Mouse (Mus musculus) heart, embryonic 11.5 days (tissue): Measurements from ENCODE around the gene Mgl2. TPM values are rescaled to one million over a fixed set of nuclear protein-coding genes. Genes with fewer than 3 reads are reported as not detected.
"Not testable (repeated sequence)": the region's sequence is repeated elsewhere in the genome, so short reads cannot be mapped to it uniquely, and the experiment has no call there.

Experiments
- ATAC-seq: fragments of 200-750 bp; cut with Nextera tagmentation; replicated peaks from 2 replicates; pipeline ENCODE4 v1.8.0; 2017; ENCODE audit warnings: moderate library complexity; ENCODE audit not compliant: insufficient number of reproducible peaks, low FRiP score, low TSS enrichment
- H3K27ac ChIP-seq: fragments of 300-500 bp; sonication (generic); 2 replicates; pipeline ENCODE4 v1.5.1; 2014; ENCODE audit warnings: mild to moderate bottlenecking, low read depth, low read length
- H3K27me3 ChIP-seq: fragments of 300-500 bp; sonication (generic); 2 replicates; pipeline ENCODE4 v1.6.1; 2014; ENCODE audit warnings: mild to moderate bottlenecking, low read length, mixed read lengths; ENCODE audit not compliant: control insufficient read depth, insufficient read depth
- H3K36me3 ChIP-seq: fragments of 300-500 bp; sonication (generic); 2 replicates; pipeline ENCODE4 v1.6.1; 2014; ENCODE audit warnings: mild to moderate bottlenecking, low read length, moderate library complexity, mixed read lengths; ENCODE audit not compliant: control insufficient read depth, insufficient read depth
- H3K4me1 ChIP-seq: fragments of 300-500 bp; sonication (generic); 2 replicates; pipeline ENCODE4 v1.6.1; 2014; ENCODE audit warnings: low read length; ENCODE audit not compliant: control insufficient read depth, insufficient read depth
- H3K4me2 ChIP-seq: fragments of 300-500 bp; sonication (generic); 2 replicates; pipeline ENCODE4 v1.6.1; 2014; ENCODE audit warnings: mild to moderate bottlenecking, moderate library complexity
- H3K4me3 ChIP-seq: fragments of 300-500 bp; sonication (generic); 2 replicates; pipeline ENCODE4 v1.5.1; 2014; ENCODE audit warnings: low read depth, low read length
- H3K9ac ChIP-seq: fragments of 300-500 bp; sonication (generic); 2 replicates; pipeline ENCODE4 v1.6.1; 2014; ENCODE audit warnings: mild to moderate bottlenecking, low read depth, low read length, moderate library complexity
- H3K9me3 ChIP-seq: fragments of 300-500 bp; sonication (generic); replicated peaks from 2 replicates; pipeline ENCODE4 v1.6.1; 2016; ENCODE audit warnings: low read length; ENCODE audit not compliant: control insufficient read depth
- WGBS: fragments of 180-500 bp; shearing (Covaris S2); extraction: QIAGEN DNeasy Blood & Tissue Kit; methylation state at CpG from one replicate; pipeline ENCODE4 v1.1.7; 2014; ENCODE audit not compliant: insufficient replicate concordance; 5-methylcytosine and 5-hydroxymethylcytosine counted together
- polyA plus RNA-seq: library from polyadenylated mRNA; unstranded; fragments of >200 nt; fragmentation: Nextera tagmentation; extraction: Ambion mirVana; gene quantifications from 2 replicates; pipeline ENCODE4 v1.2.1, GENCODE M21; 2014

Mgl2 gene
- polyA plus RNA-seq, 1 experiment from 2014 or later = 0.29 TPM

- H3K36me3 ChIP-seq = no peaks in the 10 kb centered on the region
- no peak overlapping the region for H3K27ac ChIP-seq
- H3K4me3 ChIP-seq = no peak overlapping the region
- 55% methylated on average over 8 of the region's 8 CpGs for WGBS
- no peak overlapping the region for H3K9ac ChIP-seq
- no peaks in the 10 kb centered on the region for H3K9me3 ChIP-seq
- no peak for ATAC-seq
- H3K4me1 ChIP-seq = no peaks in the 10 kb centered on the region
- H3K4me2 ChIP-seq = no peak overlapping the region
- H3K27me3 ChIP-seq = no peaks in the 10 kb centered on the region
These were observed 23.0 kb upstream of the Mgl2 start for GRCm38 (mm10) chr11:70107085-70107484.

- no peaks in the 10 kb centered on the region; the same call in 1 of the 2 replicates for H3K4me1 ChIP-seq
- H3K36me3 ChIP-seq = no peaks in the 10 kb centered on the region
- no peak overlapping the region for H3K9ac ChIP-seq
- 62% methylated on average over 3 of the region's 3 CpGs for WGBS
- ATAC-seq = no peak
- no peak overlapping the region for H3K27ac ChIP-seq
- no peak overlapping the region for H3K4me3 ChIP-seq
- no peaks in the 10 kb centered on the region for H3K27me3 ChIP-seq
- no peak overlapping the region for H3K4me2 ChIP-seq
- no peaks in the 10 kb centered on the region for H3K9me3 ChIP-seq
These were observed 20.0 kb upstream of the Mgl2 start for GRCm38 (mm10) chr11:70110146-70110545.

GRCm38 (mm10) chr11:70114562-70114961, 15.6 kb upstream of the Mgl2 start:
- no peak overlapping the region for H3K4me2 ChIP-seq
- H3K4me3 ChIP-seq = no peak overlapping the region
- H3K27ac ChIP-seq = no peak overlapping the region
- no peaks in the 10 kb centered on the region; the same call in 1 of the 2 replicates for H3K4me1 ChIP-seq
- 50% methylated on average over 4 of the region's 4 CpGs for WGBS
- H3K9ac ChIP-seq = no peak overlapping the region
- H3K36me3 ChIP-seq = no peaks in the 10 kb centered on the region
- H3K27me3 ChIP-seq = no peaks in the 10 kb centered on the region
- ATAC-seq = no peak
- no peaks in the 10 kb centered on the region for H3K9me3 ChIP-seq

- H3K4me1 ChIP-seq = no peaks in the 10 kb centered on the region; the same call in 1 of the 2 replicates
- whole genome bisulfite sequencing = 94% methylated on average over 3 of the region's 3 CpGs
- H3K9me3 ChIP-seq = no peaks in the 10 kb centered on the region
- ATAC-seq = no peak
- H3K27me3 ChIP-seq = no peaks in the 10 kb centered on the region
- no peak overlapping the region for H3K9ac ChIP-seq
- no peaks in the 10 kb centered on the region for H3K36me3 ChIP-seq
- no peak overlapping the region for H3K27ac ChIP-seq
- H3K4me2 ChIP-seq = no peak overlapping the region
- H3K4me3 ChIP-seq = no peak overlapping the region
These were observed 14.2 kb upstream of the Mgl2 start for GRCm38 (mm10) chr11:70115901-70116300.

GRCm38 (mm10) chr11:70135001-70135400, 4.9 kb downstream of the Mgl2 start:
- H3K4me2 ChIP-seq, H3K9me3 ChIP-seq, ATAC-seq, H3K9ac ChIP-seq, H3K27me3 ChIP-seq, H3K4me1 ChIP-seq, H3K4me3 ChIP-seq, H3K36me3 ChIP-seq, H3K27ac ChIP-seq: not testable (repeated sequence)
- WGBS = 67% methylated on average over 3 of the region's 3 CpGs

- H3K36me3 ChIP-seq, H3K9ac ChIP-seq, H3K4me3 ChIP-seq, H3K4me2 ChIP-seq, H3K4me1 ChIP-seq, ATAC-seq, H3K27me3 ChIP-seq, H3K9me3 ChIP-seq, H3K27ac ChIP-seq: not testable (repeated sequence)
- 79% methylated on average over 8 of the region's 8 CpGs for WGBS
These were observed 5.8 kb downstream of the Mgl2 start for GRCm38 (mm10) chr11:70135925-70136324.

- 72% methylated on average over 10 of the region's 10 CpGs for WGBS
- Histone ChIP-seq H3K9me3 (no peaks in the 10 kb centered on the region), H3K4me2 (no peak overlapping the region), H3K36me3 (no peaks in the 10 kb centered on the region), H3K27ac (no peak overlapping the region), H3K4me1 (no peaks in the 10 kb centered on the region), H3K9ac (no peak overlapping the region), H3K27me3 (no peaks in the 10 kb centered on the region), H3K4me3 (no peak overlapping the region)
- no peak for ATAC-seq
These were observed 9.0 kb downstream of the Mgl2 start for GRCm38 (mm10) chr11:70139171-70139570.

GRCm38 (mm10) chr11:70151072-70151471, 20.9 kb downstream of the Mgl2 start:
- ATAC-seq = no peak
- H3K4me2 ChIP-seq = no peak overlapping the region
- H3K4me3 ChIP-seq = no peak overlapping the region
- H3K9ac ChIP-seq = no peak overlapping the region
- WGBS = 65% methylated on average over 3 of the region's 3 CpGs
- H3K36me3 ChIP-seq = no peaks in the 10 kb centered on the region
- H3K9me3 ChIP-seq = no peaks in the 10 kb centered on the region
- H3K27ac ChIP-seq = no peak overlapping the region
- no peaks in the 10 kb centered on the region for H3K4me1 ChIP-seq
- no peaks in the 10 kb centered on the region for H3K27me3 ChIP-seq

- not testable (repeated sequence) for H3K4me2 ChIP-seq, H3K4me3 ChIP-seq, H3K9me3 ChIP-seq, H3K4me1 ChIP-seq, H3K27ac ChIP-seq, H3K36me3 ChIP-seq, H3K27me3 ChIP-seq, H3K9ac ChIP-seq, ATAC-seq
- WGBS = no CpG with 5 or more reads among the region's 5 CpGs
These were observed 25.8 kb downstream of the Mgl2 start, which contains the start of gene Clec10a for GRCm38 (mm10) chr11:70155897-70156296. Clec10a (plus strand) TSS chr11:70156197.
